Mouse (Mus musculus): ENCODE measurements around the gene Gm3033. TPM values are rescaled to one million over a fixed set of nuclear protein-coding genes. Genes with fewer than 3 reads are reported as not detected.
"Not testable (repeated sequence)": the region's sequence is repeated elsewhere in the genome, so short reads cannot be mapped to it uniquely, and the experiment has no call there.

Gm3033 gene
- 0.17 TPM in 2 replicates for polyA plus RNA-seq (2015; fragmentation: Nextera tagmentation; extraction: Ambion mirVana)

DNA sequence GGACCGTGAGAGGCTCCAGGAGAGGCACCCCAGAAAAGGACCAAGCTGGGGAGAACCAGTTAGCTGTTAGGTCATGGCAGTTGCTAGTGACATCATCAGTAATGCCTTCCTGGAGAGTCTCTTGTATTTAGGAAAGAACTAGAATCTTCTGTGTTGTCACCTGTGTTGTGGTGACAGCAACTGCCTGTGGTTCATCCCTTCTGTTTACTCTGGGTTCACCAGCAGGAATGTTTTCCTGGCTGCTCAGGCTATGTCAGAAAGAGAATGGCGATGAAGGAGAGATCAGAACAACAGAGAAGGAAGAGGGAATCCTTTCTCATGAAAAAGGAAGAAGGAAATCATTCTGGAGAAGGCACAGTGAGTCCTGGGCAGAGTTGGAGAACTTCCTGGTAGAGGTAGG is at the start of gene Gm3033:
Gene Gm3033, plus strand, starts transcription at position 301 of the 400 bp plus-strand sequence.
- ATAC-seq (replicated peaks); H3K4me2 ChIP-seq (replicated peaks); H3K36me3 ChIP-seq; H3K27me3 ChIP-seq; H3K27ac ChIP-seq (replicated peaks); H3K4me3 ChIP-seq; H3K9me3 ChIP-seq; H3K9ac ChIP-seq (replicated peaks); H3K4me1 ChIP-seq: not testable (repeated sequence)
- no CpG with 5 or more reads among the region's 2 CpGs for WGBS

GRCm38 (mm10) chr14:3809774-3810173 is 36.3 kb upstream of the Gm3033 start, which contains the start of gene Gm3002:
Gm3002 (plus strand) TSS chr14:3810074.
- H3K36me3 ChIP-seq; ATAC-seq (replicated peaks); H3K27ac ChIP-seq (replicated peaks); H3K4me3 ChIP-seq; H3K4me1 ChIP-seq; H3K9ac ChIP-seq (replicated peaks); H3K27me3 ChIP-seq; H3K9me3 ChIP-seq; H3K4me2 ChIP-seq (replicated peaks): not testable (repeated sequence)
- WGBS, result no CpG with 5 or more reads among the region's 31 CpGs

DNA sequence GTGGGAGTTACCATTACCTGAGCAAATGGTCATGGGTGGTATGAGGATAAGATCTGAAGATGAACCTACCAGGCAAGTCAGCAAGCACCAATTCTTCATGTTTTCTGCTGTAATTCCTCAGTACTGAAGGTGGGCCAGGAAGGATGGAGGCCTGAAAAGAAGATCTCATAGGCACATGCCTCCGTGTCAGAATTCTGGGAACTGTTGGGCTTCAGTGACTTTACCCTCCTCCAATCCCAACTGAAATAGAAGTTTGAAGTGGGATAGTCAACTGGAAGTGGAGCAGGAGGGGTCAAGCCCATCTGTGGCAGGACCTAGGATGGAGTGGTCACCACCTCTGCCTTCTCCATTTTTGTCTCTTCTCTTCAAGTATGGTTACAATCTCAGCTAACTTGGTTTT is 37.8 kb downstream of the Gm3033 start, which contains the start of gene Gm2916:
Gene Gm2916, plus strand, starts transcription at position 301 of the 400 bp plus-strand sequence.
- H3K9ac ChIP-seq (replicated peaks); H3K27me3 ChIP-seq; H3K4me2 ChIP-seq (replicated peaks); H3K9me3 ChIP-seq; H3K4me3 ChIP-seq; H3K4me1 ChIP-seq; H3K36me3 ChIP-seq; ATAC-seq (replicated peaks); H3K27ac ChIP-seq (replicated peaks): not testable (repeated sequence)
- WGBS, result no CpG with 5 or more reads among the region's 1 CpGs

Other genes starting within 250 kb of the Gm3033 start
- gene Gm3012, start 211.7 kb upstream of the Gm3033 start, polyA plus RNA-seq (2015; fragmentation: Nextera tagmentation; extraction: Ambion mirVana), result not detected in 2 replicates
- 11.3 and 12.4 TPM in 2 replicates for gene Gm3020, start 194.2 kb upstream of the Gm3033 start, polyA plus RNA-seq (2015; fragmentation: Nextera tagmentation; extraction: Ambion mirVana)
- not detected in 2 replicates for gene Gm3043, start 157.5 kb upstream of the Gm3033 start, polyA plus RNA-seq (2015; fragmentation: Nextera tagmentation; extraction: Ambion mirVana)
- 3.4 and 3.7 TPM in 2 replicates for gene Gm3002, start 36.2 kb upstream of the Gm3033 start, polyA plus RNA-seq (2015; fragmentation: Nextera tagmentation; extraction: Ambion mirVana)
- not detected in 2 replicates for gene Gm2916, start 37.9 kb downstream of the Gm3033 start, polyA plus RNA-seq (2015; fragmentation: Nextera tagmentation; extraction: Ambion mirVana)
- gene Gm3029, start 85.5 kb downstream of the Gm3033 start, polyA plus RNA-seq (2015; fragmentation: Nextera tagmentation; extraction: Ambion mirVana), result not detected in 2 replicates
- 0.78 and 0.83 TPM in 2 replicates for gene Gm3095, start 117.3 kb downstream of the Gm3033 start, polyA plus RNA-seq (2015; fragmentation: Nextera tagmentation; extraction: Ambion mirVana)
- gene Gm3099, start 152.1 kb downstream of the Gm3033 start, polyA plus RNA-seq (2015; fragmentation: Nextera tagmentation; extraction: Ambion mirVana), result not detected in 2 replicates
- gene Gm5796, start 177.7 kb downstream of the Gm3033 start, polyA plus RNA-seq (2015; fragmentation: Nextera tagmentation; extraction: Ambion mirVana), result 3.0 and 3.6 TPM in 2 replicates
- gene Gm3115, start 237.9 kb downstream of the Gm3033 start, polyA plus RNA-seq (2015; fragmentation: Nextera tagmentation; extraction: Ambion mirVana), result not detected in 2 replicates